Mouse (Mus musculus): ENCODE measurements around the gene Med9.

Med9 gene

DNA sequence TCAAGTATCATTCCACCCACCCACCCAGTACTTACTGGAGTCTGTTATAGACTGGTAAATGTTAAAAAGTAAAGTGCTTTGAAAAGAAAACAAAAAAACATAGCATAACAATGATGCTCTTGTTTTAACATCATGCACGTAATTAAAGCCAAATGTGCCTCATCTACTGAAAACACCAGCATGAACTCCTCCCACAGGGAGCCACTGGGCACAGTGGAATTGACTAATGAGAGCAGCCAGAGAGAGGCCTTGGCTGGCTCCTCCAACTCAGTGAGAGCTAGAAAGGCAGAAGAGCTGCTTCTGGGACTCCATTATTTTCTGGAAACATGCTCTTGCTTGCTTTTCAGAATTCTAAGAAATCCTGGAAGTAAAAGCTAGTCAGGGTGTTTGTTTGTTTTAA lies 41.4 kb downstream of the Med9 start:
- no peak for ATAC-seq (ENCODE audit: insufficient number of reproducible peaks, low FRiP score, low TSS enrichment)

- no peak for ATAC-seq (ENCODE audit: insufficient number of reproducible peaks, low FRiP score, low TSS enrichment)
Observed at GRCm38 (mm10) chr11:59991365-59991764, 43.4 kb downstream of the Med9 start.

DNA sequence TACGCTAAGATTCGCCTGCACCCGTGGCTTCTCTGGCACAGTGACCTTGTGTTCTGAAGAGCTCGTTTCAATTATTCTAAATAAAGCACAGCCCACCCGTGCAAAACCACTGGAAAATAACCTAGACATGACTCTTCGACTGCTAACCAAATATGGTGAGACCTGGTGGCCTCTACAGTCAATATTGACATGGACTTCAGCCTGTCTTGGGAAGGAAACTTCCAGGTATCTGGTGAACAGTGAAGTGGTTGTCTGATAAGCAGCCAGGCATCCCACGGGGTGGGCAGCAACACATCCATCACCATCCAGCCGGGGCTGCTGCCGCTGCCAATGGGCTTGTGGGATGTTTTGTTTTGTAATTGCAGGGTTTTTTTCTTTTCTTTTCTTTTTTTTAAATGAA lies 46.3 kb downstream of the Med9 start:
- no peak for ATAC-seq (ENCODE audit: insufficient number of reproducible peaks, low FRiP score, low TSS enrichment)

GRCm38 (mm10) chr11:60001231-60001980 lies 53.4 kb downstream of the Med9 start:
- no peak for ATAC-seq (ENCODE audit: insufficient number of reproducible peaks, low FRiP score, low TSS enrichment)

DNA sequence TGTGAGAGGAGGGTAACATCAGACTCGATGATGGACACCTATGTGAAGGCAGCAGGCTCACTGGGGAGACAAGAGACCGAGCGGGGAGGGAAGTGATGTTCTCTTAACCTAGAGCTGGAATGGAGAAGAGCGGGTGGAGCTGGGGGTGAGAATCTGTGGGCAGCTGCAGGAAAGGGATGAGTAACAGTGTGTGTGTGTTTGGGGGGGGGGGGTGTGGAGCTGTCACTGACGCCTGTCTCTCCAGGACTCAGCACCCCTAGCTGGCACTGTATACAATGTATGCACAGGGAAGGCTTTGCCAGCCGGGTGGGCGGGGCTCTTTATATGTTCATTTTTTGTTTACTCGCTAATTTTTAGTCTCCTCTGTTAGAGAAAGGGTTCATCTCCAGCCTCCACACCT lies 55.8 kb downstream of the Med9 start:
- no peak for ATAC-seq (ENCODE audit: insufficient number of reproducible peaks, low FRiP score, low TSS enrichment)

GRCm38 (mm10) chr11:60004716-60005115 lies 56.7 kb downstream of the Med9 start:
- no peak for ATAC-seq (ENCODE audit: insufficient number of reproducible peaks, low FRiP score, low TSS enrichment)

- ATAC-seq (ENCODE audit: insufficient number of reproducible peaks, low FRiP score, low TSS enrichment), result no peak
Observed at GRCm38 (mm10) chr11:60005866-60006265, 57.9 kb downstream of the Med9 start.

DNA sequence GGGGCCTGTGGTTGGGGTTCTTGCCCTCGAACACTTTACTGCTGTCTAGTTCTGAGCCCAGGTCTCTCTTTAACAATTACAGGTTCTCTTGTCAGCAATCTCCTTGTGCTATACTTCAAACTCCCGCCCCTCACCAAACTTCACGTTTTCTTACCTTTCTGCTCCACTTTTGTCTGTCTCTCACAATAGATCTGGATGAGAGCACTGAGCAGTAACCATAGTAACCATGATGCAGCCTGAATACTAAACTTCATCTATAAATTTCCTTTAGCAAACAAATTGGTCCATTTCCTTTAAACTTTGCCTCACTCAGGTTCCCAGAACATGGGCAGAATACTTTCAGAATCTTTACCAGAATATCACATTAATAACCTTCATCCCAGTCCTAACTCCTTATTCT lies 61.4 kb downstream of the Med9 start:
- ATAC-seq (ENCODE audit: insufficient number of reproducible peaks, low FRiP score, low TSS enrichment), result no peak

DNA sequence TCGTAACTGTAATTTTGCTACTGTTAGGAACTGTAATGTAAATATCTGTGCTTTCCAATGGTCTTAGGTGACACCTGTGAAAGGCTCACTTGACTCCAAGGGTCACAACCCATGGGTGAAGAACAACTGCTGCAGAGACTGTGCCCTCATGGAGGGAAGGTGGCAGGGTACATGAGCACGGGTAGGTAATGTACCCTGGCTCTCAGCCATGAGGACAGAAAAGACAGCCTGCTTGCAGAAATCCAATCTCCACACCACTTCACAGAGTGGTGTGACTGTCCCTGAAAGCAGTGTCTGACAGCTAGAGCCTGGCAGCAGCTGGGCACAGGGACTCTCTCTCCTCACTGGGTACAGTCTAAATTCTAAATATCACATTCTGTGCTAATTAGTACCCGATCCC lies 63.5 kb downstream of the Med9 start:
- no peak for ATAC-seq (ENCODE audit: insufficient number of reproducible peaks, low FRiP score, low TSS enrichment)
